Mouse (Mus musculus) bone marrow, adult 2 months (tissue): ENCODE data around the gene Ints5.

Source experiments
- CTCF ChIP-seq: fragments of 200-500 bp; IDR thresholded peaks from 2 replicates; pipeline ENCODE4 v1.5.1; 2011; ENCODE audit warnings: low read length, control low read depth; ENCODE audit not compliant: control insufficient read depth, insufficient read depth
- POLR2A ChIP-seq: fragments of 200-500 bp; IDR thresholded peaks from 2 replicates; pipeline ENCODE4 v1.6.1; 2011; ENCODE audit warnings: low read depth, mild to moderate bottlenecking, control low read depth, low read length, borderline replicate concordance; ENCODE audit not compliant: control insufficient read depth

GRCm38 (mm10) chr19:8871267-8872186, 21.3 kb upstream of the Ints5 start, which contains the start of gene Ubxn1:
- TF ChIP-seq POLR2A (peak; percentile 69), CTCF (no peak)
